Mouse (Mus musculus): ENCODE data around the gene Snai1. TPM values are rescaled to one million over a fixed set of nuclear protein-coding genes. Genes with fewer than 3 reads are reported as not detected.

The Snai1 gene
- polyA plus RNA-seq, 1 experiment = 1.9 TPM

GRCm38 (mm10) chr2:167530536-167530935, 7.5 kb upstream of the Snai1 start:
- Histone ChIP-seq H3K27ac (ENCODE audit: control insufficient read depth, insufficient read depth, low read depth, low read length, poor library complexity) (no peak overlapping the region), H3K4me1 (ENCODE audit: control insufficient read depth, insufficient read depth, low read length) (no peaks in the 10 kb centered on the region), H3K4me3 (replicated peaks; ENCODE audit: control insufficient read depth, low read depth, low read length) (no peak overlapping the region)
- WGBS = 81% methylated on average over 4 of the region's 4 CpGs
- TF ChIP-seq CTCF (IDR thresholded peaks at IDR 0.05; ENCODE audit: control insufficient read depth, insufficient read depth, low read length) (no peak), POLR2A (IDR thresholded peaks at IDR 0.05; ENCODE audit: borderline replicate concordance, control insufficient read depth, low read depth, low read length) (no peak)

GRCm38 (mm10) chr2:167532131-167532530, 5.9 kb upstream of the Snai1 start:
- Histone ChIP-seq H3K4me1 (ENCODE audit: control insufficient read depth, insufficient read depth, low read length) (no peaks in the 10 kb centered on the region; the same call in 1 of the 2 replicates), H3K27ac (ENCODE audit: control insufficient read depth, insufficient read depth, low read depth, low read length, poor library complexity) (no peak overlapping the region), H3K4me3 (replicated peaks; ENCODE audit: control insufficient read depth, low read depth, low read length) (no peak overlapping the region)
- 23% methylated on average over 13 of the region's 13 CpGs for WGBS
- TF ChIP-seq POLR2A (IDR thresholded peaks at IDR 0.05; ENCODE audit: borderline replicate concordance, control insufficient read depth, low read depth, low read length) (no peak), CTCF (IDR thresholded peaks at IDR 0.05; ENCODE audit: control insufficient read depth, insufficient read depth, low read length) (peak; percentile 83)

- TF ChIP-seq POLR2A (IDR thresholded peaks at IDR 0.05; ENCODE audit: borderline replicate concordance, control insufficient read depth, low read depth, low read length) = no peak
- TF ChIP-seq CTCF (IDR thresholded peaks at IDR 0.05; ENCODE audit: control insufficient read depth, insufficient read depth, low read length) = no peak
- H3K4me3 ChIP-seq (replicated peaks; ENCODE audit: control insufficient read depth, low read depth, low read length) = no peak overlapping the region
- no peak overlapping the region for H3K27ac ChIP-seq (ENCODE audit: control insufficient read depth, insufficient read depth, low read depth, low read length, poor library complexity)
- no peaks in the 10 kb centered on the region; the same call in 1 of the 2 replicates for H3K4me1 ChIP-seq (ENCODE audit: control insufficient read depth, insufficient read depth, low read length)
These were observed 4.1 kb upstream of the Snai1 start for GRCm38 (mm10) chr2:167533880-167534279.

- no peaks in the 10 kb centered on the region; the same call in 1 of the 2 replicates for H3K4me1 ChIP-seq (ENCODE audit: control insufficient read depth, insufficient read depth, low read length)
- H3K4me3 ChIP-seq (replicated peaks; ENCODE audit: control insufficient read depth, low read depth, low read length) = no peak overlapping the region
- 47% methylated on average over 10 of the region's 10 CpGs for WGBS
- no peak for TF ChIP-seq POLR2A (IDR thresholded peaks at IDR 0.05; ENCODE audit: borderline replicate concordance, control insufficient read depth, low read depth, low read length)
- no peak for TF ChIP-seq CTCF (IDR thresholded peaks at IDR 0.05; ENCODE audit: control insufficient read depth, insufficient read depth, low read length)
- H3K27ac ChIP-seq (ENCODE audit: control insufficient read depth, insufficient read depth, low read depth, low read length, poor library complexity) = no peak overlapping the region
These were observed 1.6 kb upstream of the Snai1 start for GRCm38 (mm10) chr2:167536320-167536945.

- H3K4me3 ChIP-seq (replicated peaks; ENCODE audit: control insufficient read depth, low read depth, low read length) = peak overlapping the region; percentile 30
- TF ChIP-seq CTCF (IDR thresholded peaks at IDR 0.05; ENCODE audit: control insufficient read depth, insufficient read depth, low read length) (no peak), POLR2A (IDR thresholded peaks at IDR 0.05; ENCODE audit: borderline replicate concordance, control insufficient read depth, low read depth, low read length) (no peak)
- no peak overlapping the region for H3K27ac ChIP-seq (ENCODE audit: control insufficient read depth, insufficient read depth, low read depth, low read length, poor library complexity)
- no peaks in the 10 kb centered on the region; the same call in 1 of the 2 replicates for H3K4me1 ChIP-seq (ENCODE audit: control insufficient read depth, insufficient read depth, low read length)
- WGBS = 80% methylated on average over 34 of the region's 34 CpGs
These were observed 794 bp downstream of the Snai1 start for GRCm38 (mm10) chr2:167538671-167539306.

- Histone ChIP-seq H3K4me1 (ENCODE audit: control insufficient read depth, insufficient read depth, low read length) (no peaks in the 10 kb centered on the region; the same call in 1 of the 2 replicates), H3K27ac (ENCODE audit: control insufficient read depth, insufficient read depth, low read depth, low read length, poor library complexity) (no peak overlapping the region), H3K4me3 (replicated peaks; ENCODE audit: control insufficient read depth, low read depth, low read length) (no peak overlapping the region)
- TF ChIP-seq CTCF (IDR thresholded peaks at IDR 0.05; ENCODE audit: control insufficient read depth, insufficient read depth, low read length) = no peak
- no peak for TF ChIP-seq POLR2A (IDR thresholded peaks at IDR 0.05; ENCODE audit: borderline replicate concordance, control insufficient read depth, low read depth, low read length)
- 71% methylated on average over 14 of the region's 14 CpGs for WGBS
These were observed 1.8 kb downstream of the Snai1 start for GRCm38 (mm10) chr2:167539536-167540476.

- TF ChIP-seq POLR2A (IDR thresholded peaks at IDR 0.05; ENCODE audit: borderline replicate concordance, control insufficient read depth, low read depth, low read length) = no peak
- TF ChIP-seq CTCF (IDR thresholded peaks at IDR 0.05; ENCODE audit: control insufficient read depth, insufficient read depth, low read length) = no peak
- no peak overlapping the region for H3K27ac ChIP-seq (ENCODE audit: control insufficient read depth, insufficient read depth, low read depth, low read length, poor library complexity)
- H3K4me3 ChIP-seq (replicated peaks; ENCODE audit: control insufficient read depth, low read depth, low read length) = no peak overlapping the region
- 65% methylated on average over 12 of the region's 12 CpGs for WGBS
- H3K4me1 ChIP-seq (ENCODE audit: control insufficient read depth, insufficient read depth, low read length) = no peaks in the 10 kb centered on the region; the same call in 1 of the 2 replicates
These were observed 2.6 kb downstream of the Snai1 start for GRCm38 (mm10) chr2:167540477-167541110.

All from bone marrow, adult 2 months (tissue).